Mouse (Mus musculus): ENCODE results near the gene Nr4a2. TPM values are rescaled to one million over a fixed set of nuclear protein-coding genes. Genes with fewer than 3 reads are reported as not detected.

The Nr4a2 gene
- polyA plus RNA-seq, 1 experiment from 2014 or later: 2.7 TPM

DNA sequence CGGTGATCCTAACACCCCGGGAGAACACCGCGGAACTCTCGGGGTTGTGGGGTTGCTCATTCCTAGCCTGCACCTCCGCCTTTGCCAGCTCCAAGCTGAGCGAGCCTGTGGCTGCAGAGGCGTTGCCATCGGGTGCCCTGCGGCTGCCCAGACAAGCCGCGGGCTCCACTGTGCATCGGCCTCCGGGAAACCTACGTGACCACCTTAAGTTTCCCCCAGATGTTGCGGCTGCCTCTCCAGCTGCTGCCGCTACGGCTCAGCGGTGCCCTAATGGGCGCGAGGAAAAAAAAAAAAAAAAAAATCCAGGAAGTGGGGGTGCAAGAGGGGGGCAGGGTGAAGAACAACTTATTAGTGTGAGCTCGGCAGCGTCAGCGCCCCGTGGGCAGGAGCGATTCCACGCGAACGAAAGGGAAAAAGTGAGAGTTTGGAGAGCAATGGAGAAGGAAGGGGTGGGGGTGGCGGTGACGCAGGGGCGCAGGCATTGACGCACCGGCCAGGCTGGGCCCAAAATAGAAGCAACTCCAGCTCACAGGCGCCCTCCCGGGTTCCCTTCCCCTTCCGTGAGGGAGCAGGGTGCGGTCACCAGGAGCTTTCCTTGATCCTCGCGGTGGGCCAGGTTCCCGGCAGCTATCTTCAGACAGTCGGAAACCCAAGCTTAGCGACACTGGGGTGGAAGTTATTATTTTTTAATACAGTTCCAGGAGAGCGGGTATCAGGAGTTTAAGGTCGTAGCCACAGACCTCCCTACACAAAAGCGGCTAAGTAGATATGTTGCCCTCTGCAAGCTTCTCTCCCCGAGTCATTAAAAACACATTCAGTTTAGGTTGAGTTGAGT lies 7.2 kb downstream of the Nr4a2 start:
- ATAC-seq (peak; percentile 86), DNase-seq (ENCODE audit: low spot score) (peak; percentile 94)
- Histone ChIP-seq H3K4me1 (ENCODE audit: insufficient read depth, low read depth, low read length) (no peaks in the 10 kb centered on the region; the same call in 1 of the 2 replicates), H3K27ac (ENCODE audit: low read length) (peak overlapping the region; percentile 91), H3K27me3 (replicated peaks; ENCODE audit: insufficient read depth, low read length) (peaks cover 22% of the 10 kb centered on the region), H3K9ac (replicated peaks; ENCODE audit: low read depth) (peak overlapping the region; percentile 63), H3K9me3 (ENCODE audit: low read length) (no peaks in the 10 kb centered on the region), H3K4me2 (replicated peaks; ENCODE audit: low read depth, low read length) (peak overlapping the region; percentile 95), H3K4me3 (ENCODE audit: low read depth, low read length) (peak overlapping the region; percentile 85), H3K36me3 (ENCODE audit: insufficient read depth, low read length) (no peaks in the 10 kb centered on the region)
- TF ChIP-seq EP300 (IDR thresholded peaks at IDR 0.05) (peak; percentile 87), CTCF (IDR thresholded peaks at IDR 0.05) (peak; percentile 48)
- WGBS: under 1% methylated on average over 45 of the region's 47 CpGs

DNA sequence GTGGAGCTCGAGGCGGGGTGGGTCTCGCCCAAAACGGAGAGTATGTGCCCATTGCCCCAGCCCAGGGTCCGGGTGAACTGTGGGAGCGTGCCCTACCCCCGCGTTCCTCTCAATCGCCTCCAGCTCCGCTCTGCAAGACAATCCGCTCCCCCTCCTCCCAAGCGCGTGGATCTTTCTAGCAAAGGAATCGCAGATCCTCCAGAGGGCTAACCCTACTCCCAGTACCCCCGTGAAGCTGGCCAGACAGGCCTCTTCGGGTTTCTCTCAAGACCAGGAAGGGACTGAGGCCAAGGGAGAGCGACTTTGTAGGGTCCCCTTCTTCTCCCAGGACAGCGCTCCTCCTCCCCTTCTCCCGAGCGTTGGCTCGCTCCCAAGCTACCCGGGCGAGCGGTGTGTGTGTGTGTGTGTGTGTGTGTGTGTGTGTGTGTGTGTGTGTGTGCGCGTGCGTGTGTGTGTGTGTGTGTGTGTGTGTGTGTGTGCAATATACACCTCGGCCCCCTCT lies 7.9 kb downstream of the Nr4a2 start:
- peak overlapping the region; percentile 91 for H3K27ac ChIP-seq (ENCODE audit: low read length)
- DNase-seq (ENCODE audit: low spot score): peak; percentile 64
- TF ChIP-seq EP300 (IDR thresholded peaks at IDR 0.05): no peak
- no peak for TF ChIP-seq CTCF (IDR thresholded peaks at IDR 0.05)
- peak overlapping the region; percentile 95 for H3K4me2 ChIP-seq (replicated peaks; ENCODE audit: low read depth, low read length)
- WGBS: 2% methylated on average over 22 of the region's 28 CpGs
- no peaks in the 10 kb centered on the region for H3K9me3 ChIP-seq (ENCODE audit: low read length)
- peaks cover 28% of the 10 kb centered on the region for H3K27me3 ChIP-seq (replicated peaks; ENCODE audit: insufficient read depth, low read length)
- H3K36me3 ChIP-seq (ENCODE audit: insufficient read depth, low read length): no peaks in the 10 kb centered on the region
- H3K4me3 ChIP-seq (ENCODE audit: low read depth, low read length): peak overlapping the region; percentile 85
- ATAC-seq: peak; percentile 8
- no peaks in the 10 kb centered on the region; the same call in 1 of the 2 replicates for H3K4me1 ChIP-seq (ENCODE audit: insufficient read depth, low read depth, low read length)
- peak overlapping the region; percentile 63 for H3K9ac ChIP-seq (replicated peaks; ENCODE audit: low read depth)

DNA sequence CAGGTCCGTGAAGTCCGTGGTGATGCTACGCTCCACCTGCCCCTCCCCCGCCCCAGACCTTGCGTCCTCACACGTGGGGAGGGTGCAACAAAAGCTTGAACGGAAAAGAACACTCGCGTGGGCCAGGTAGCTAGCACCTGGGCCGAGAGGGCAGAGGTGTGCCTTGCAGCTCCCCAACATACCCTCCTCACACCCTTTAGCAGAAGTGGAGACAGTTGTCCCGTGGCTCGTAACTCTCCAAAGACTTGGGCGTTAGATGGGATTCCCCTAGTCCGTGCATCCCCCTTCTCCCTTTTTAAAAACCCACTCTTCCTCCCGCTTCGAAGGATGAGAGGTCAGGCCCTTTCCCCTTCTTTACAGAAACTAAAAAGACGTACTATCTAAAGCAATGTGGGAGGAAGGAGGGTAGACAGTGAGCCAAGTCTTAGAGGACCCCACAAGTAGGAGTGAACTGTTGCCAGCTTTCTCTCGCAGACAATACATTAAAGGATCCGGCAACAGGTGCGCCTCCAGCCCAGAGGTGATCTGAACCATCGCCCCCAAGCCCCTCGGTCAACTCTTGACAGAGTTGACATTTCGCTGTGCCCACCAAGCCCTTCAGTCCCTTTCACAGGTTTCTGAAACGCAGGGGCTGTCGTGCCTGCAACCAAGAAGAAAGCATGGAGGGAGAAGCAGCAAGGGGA lies 8.5 kb downstream of the Nr4a2 start:
- no peaks in the 10 kb centered on the region; the same call in 1 of the 2 replicates for H3K4me1 ChIP-seq (ENCODE audit: insufficient read depth, low read depth, low read length)
- DNase-seq (ENCODE audit: low spot score) (peak; percentile 25), ATAC-seq (no peak)
- H3K4me2 ChIP-seq (replicated peaks; ENCODE audit: low read depth, low read length): peak overlapping the region; percentile 95
- no peaks in the 10 kb centered on the region for H3K9me3 ChIP-seq (ENCODE audit: low read length)
- peaks cover 34% of the 10 kb centered on the region for H3K27me3 ChIP-seq (replicated peaks; ENCODE audit: insufficient read depth, low read length)
- H3K36me3 ChIP-seq (ENCODE audit: insufficient read depth, low read length): no peaks in the 10 kb centered on the region
- TF ChIP-seq CTCF (IDR thresholded peaks at IDR 0.05) (no peak), EP300 (IDR thresholded peaks at IDR 0.05) (no peak)
- WGBS: under 1% methylated on average over 25 of the region's 25 CpGs
- peak overlapping the region; percentile 85 for H3K4me3 ChIP-seq (ENCODE audit: low read depth, low read length)
- peak overlapping the region; percentile 63; the same call in 1 of the 2 replicates for H3K9ac ChIP-seq (replicated peaks; ENCODE audit: low read depth)
- peak overlapping the region; percentile 91; the same call in 1 of the 2 replicates for H3K27ac ChIP-seq (ENCODE audit: low read length)

DNA sequence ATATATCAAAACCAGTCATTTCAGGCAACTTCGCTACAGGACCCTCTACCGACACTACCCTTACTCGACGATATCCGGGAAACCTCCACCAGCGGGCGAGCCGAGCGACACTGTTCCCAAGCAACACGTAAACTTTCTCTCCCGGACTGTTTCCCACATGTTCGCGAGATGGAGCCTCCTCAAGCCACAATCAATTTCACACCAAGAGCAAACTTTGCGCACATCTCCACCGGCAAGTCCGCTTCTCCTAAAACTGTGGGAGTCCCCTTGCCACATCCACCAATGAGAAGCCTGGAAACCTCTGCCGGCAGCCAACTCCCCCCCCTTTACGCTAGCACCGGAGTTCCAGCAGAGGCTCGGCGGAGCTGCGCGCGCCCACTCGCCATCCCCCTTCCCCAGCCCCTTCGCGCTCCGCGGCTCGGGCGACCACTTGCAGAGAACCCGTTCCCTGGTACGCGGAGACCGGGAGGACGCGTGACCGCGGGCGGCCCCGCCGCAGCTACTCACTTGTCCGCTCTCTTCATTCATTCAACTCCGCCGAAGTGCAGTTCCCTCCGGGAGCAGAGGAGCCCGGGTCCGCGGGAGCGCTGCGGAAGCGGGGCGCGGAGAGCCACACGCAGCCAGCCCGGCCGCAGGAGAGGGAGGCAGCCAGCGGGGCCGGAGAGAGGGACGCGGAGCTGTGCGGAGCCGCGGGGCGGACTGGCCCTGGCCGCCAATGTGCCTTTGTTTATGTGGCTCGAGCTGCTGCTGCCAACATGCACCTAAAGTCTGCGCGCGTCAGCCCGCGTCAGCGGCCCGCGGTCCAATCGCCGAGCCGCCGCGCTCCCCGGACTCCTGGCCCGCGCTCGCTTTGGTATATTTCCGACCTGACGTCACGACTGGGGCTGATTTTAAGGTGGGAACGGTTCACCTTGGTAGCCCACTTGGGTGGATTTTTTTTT lies 9.3 kb downstream of the Nr4a2 start:
- H3K4me2 ChIP-seq (replicated peaks; ENCODE audit: low read depth, low read length): peak overlapping the region; percentile 95
- H3K36me3 ChIP-seq (ENCODE audit: insufficient read depth, low read length): no peaks in the 10 kb centered on the region
- DNase-seq (ENCODE audit: low spot score) (peak; percentile 87), ATAC-seq (peak; percentile 76)
- peak overlapping the region; percentile 54 for H3K9ac ChIP-seq (replicated peaks; ENCODE audit: low read depth)
- peak overlapping the region; percentile 57 for H3K27ac ChIP-seq (ENCODE audit: low read length)
- H3K27me3 ChIP-seq (replicated peaks; ENCODE audit: insufficient read depth, low read length): peaks cover 43% of the 10 kb centered on the region
- H3K4me3 ChIP-seq (ENCODE audit: low read depth, low read length): peak overlapping the region; percentile 85
- under 1% methylated on average over 75 of the region's 88 CpGs for WGBS
- no peak for TF ChIP-seq EP300 (IDR thresholded peaks at IDR 0.05)
- TF ChIP-seq CTCF (IDR thresholded peaks at IDR 0.05): no peak
- no peaks in the 10 kb centered on the region for H3K9me3 ChIP-seq (ENCODE audit: low read length)
- H3K4me1 ChIP-seq (ENCODE audit: insufficient read depth, low read depth, low read length): no peaks in the 10 kb centered on the region; the same call in 1 of the 2 replicates

- Histone ChIP-seq H3K9ac (replicated peaks; ENCODE audit: low read depth) (no peak overlapping the region), H3K27ac (ENCODE audit: low read length) (no peak overlapping the region), H3K4me2 (replicated peaks; ENCODE audit: low read depth, low read length) (peak overlapping the region; percentile 95), H3K4me3 (ENCODE audit: low read depth, low read length) (peak overlapping the region; percentile 85), H3K9me3 (ENCODE audit: low read length) (no peaks in the 10 kb centered on the region), H3K27me3 (replicated peaks; ENCODE audit: insufficient read depth, low read length) (peaks cover 49% of the 10 kb centered on the region), H3K4me1 (ENCODE audit: insufficient read depth, low read depth, low read length) (no peaks in the 10 kb centered on the region; the same call in 1 of the 2 replicates), H3K36me3 (ENCODE audit: insufficient read depth, low read length) (no peaks in the 10 kb centered on the region)
- DNase-seq (ENCODE audit: low spot score) (no peak), ATAC-seq (no peak)
- TF ChIP-seq EP300 (IDR thresholded peaks at IDR 0.05) (no peak), CTCF (IDR thresholded peaks at IDR 0.05) (no peak)
- 49% methylated on average over 5 of the region's 5 CpGs for WGBS
Observed at GRCm38 (mm10) chr2:57113431-57113830, 10.4 kb downstream of the Nr4a2 start.
